Mouse (Mus musculus) midbrain, embryonic 11.5 days (tissue): ENCODE measurements around the gene Abhd18. TPM values are rescaled to one million over a fixed set of nuclear protein-coding genes. Genes with fewer than 3 reads are reported as not detected.

ENCODE experiments used
- ATAC-seq: fragments of 200-750 bp; cut with Nextera tagmentation; 2 replicates; pipeline ENCODE4 v1.8.0; 2017; ENCODE audit warnings: moderate TSS enrichment, moderate library complexity; ENCODE audit not compliant: low FRiP score
- DNase-seq: peaks from one replicate; pipeline ENCODE4 v3.0.0; 2015; ENCODE audit warnings: low spot score; ENCODE audit errors: missing footprints
- H3K27ac ChIP-seq: fragments of 300-500 bp; sonication (generic); 2 replicates; pipeline ENCODE4 v1.5.1; 2014; ENCODE audit warnings: low read depth, low read length
- H3K27me3 ChIP-seq: fragments of 300-500 bp; sonication (generic); 2 replicates; pipeline ENCODE4 v1.6.1; 2014; ENCODE audit warnings: mild to moderate bottlenecking, low read length, moderate library complexity, mixed read lengths; ENCODE audit not compliant: control insufficient read depth, insufficient read depth
- H3K36me3 ChIP-seq: fragments of 300-500 bp; sonication (generic); 2 replicates; pipeline ENCODE4 v1.6.1; 2014; ENCODE audit warnings: mild to moderate bottlenecking, low read length, moderate library complexity, mixed read lengths; ENCODE audit not compliant: control insufficient read depth, insufficient read depth
- H3K4me1 ChIP-seq: fragments of 300-500 bp; sonication (generic); 2 replicates; pipeline ENCODE4 v1.6.1; 2014; ENCODE audit warnings: low read length; ENCODE audit not compliant: control insufficient read depth, insufficient read depth
- H3K4me2 ChIP-seq: fragments of 300-500 bp; sonication (generic); 2 replicates; pipeline ENCODE4 v1.6.1; 2014; ENCODE audit warnings: mild to moderate bottlenecking, moderate library complexity
- H3K4me3 ChIP-seq: fragments of 300-500 bp; sonication (generic); 2 replicates; pipeline ENCODE4 v1.5.1; 2014; ENCODE audit warnings: low read depth, low read length
- H3K9ac ChIP-seq: fragments of 300-500 bp; sonication (generic); 2 replicates; pipeline ENCODE4 v1.6.1; 2014; ENCODE audit warnings: low read length
- H3K9me3 ChIP-seq: fragments of 300-500 bp; sonication (generic); 2 replicates; pipeline ENCODE4 v1.6.1; 2016; ENCODE audit warnings: low read length; ENCODE audit not compliant: control insufficient read depth
- WGBS: fragments of 180-500 bp; shearing (Covaris S2); extraction: QIAGEN DNeasy Blood & Tissue Kit; methylation state at CpG from one replicate; pipeline ENCODE4 v1.1.7; 2014; 5-methylcytosine and 5-hydroxymethylcytosine counted together
- polyA plus RNA-seq: library from polyadenylated mRNA; unstranded; fragments of >200 nt; fragmentation: Nextera tagmentation; extraction: Ambion mirVana; gene quantifications from 2 replicates; pipeline ENCODE4 v1.2.1, GENCODE M21; 2014

Abhd18 gene
- polyA plus RNA-seq, 1 experiment from 2014 or later, result 4.1 TPM

DNA sequence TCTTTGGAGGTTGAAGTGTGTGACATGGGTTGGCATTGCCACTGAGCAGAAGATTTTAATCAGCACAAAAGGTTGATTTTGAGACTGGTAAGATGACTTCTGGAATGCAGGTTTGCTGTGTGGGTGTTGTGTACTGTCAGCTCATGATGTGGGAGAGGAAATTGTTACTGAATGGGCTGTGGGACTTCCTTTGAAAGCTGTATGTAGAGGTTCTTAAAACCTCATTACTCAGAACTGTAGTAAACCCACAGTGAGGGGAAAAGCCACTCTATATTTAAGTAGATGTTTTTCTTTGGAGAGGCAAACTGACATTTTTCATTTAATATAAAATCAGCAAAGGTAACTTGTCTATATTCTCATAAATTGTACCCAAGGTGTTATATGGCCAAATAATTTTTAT lies 134.0 kb downstream of the Abhd18 start:
- Histone ChIP-seq H3K27me3 (no peaks in the 10 kb centered on the region), H3K4me3 (no peak overlapping the region), H3K9ac (no peak overlapping the region), H3K9me3 (no peaks in the 10 kb centered on the region), H3K4me2 (no peak overlapping the region), H3K4me1 (no peaks in the 10 kb centered on the region), H3K27ac (no peak overlapping the region), H3K36me3 (no peaks in the 10 kb centered on the region)
- ATAC-seq (no peak), DNase-seq (no peak)

DNA sequence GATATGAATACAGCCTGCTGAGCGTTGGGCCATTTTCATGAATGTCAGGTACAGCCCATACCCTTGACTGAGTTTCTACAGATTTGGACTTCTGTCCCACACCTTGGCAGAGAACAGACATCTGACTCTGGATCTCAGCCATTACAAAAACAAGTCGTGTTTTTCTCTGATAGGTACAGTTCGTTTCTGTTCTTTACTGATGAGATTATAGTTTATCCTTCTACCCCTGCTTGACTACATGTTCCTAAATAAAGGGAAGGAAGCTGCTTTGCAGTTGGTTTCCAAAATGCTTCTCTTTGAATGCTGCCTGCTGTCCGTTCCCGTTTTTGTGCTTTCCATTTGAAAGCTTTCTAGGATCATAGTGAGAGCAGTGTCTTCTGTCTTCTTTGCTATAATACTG lies 140.8 kb downstream of the Abhd18 start:
- no peaks in the 10 kb centered on the region for H3K36me3 ChIP-seq
- no peak overlapping the region for H3K27ac ChIP-seq
- ATAC-seq, result no peak
- no peak for DNase-seq
- H3K27me3 ChIP-seq, result no peaks in the 10 kb centered on the region
- no peaks in the 10 kb centered on the region for H3K4me1 ChIP-seq
- 82% methylated on average over 5 of the region's 5 CpGs for WGBS
- no peaks in the 10 kb centered on the region for H3K9me3 ChIP-seq
- no peak overlapping the region for H3K4me2 ChIP-seq
- no peak overlapping the region for H3K4me3 ChIP-seq
- H3K9ac ChIP-seq, result no peak overlapping the region

Other genes with a start within 250 kb of the Abhd18 start
- gene Slc25a31, start 138.1 kb upstream of the Abhd18 start, polyA plus RNA-seq, result 0.25 and 0.65 TPM in 2 replicates
- gene Hspa4l, start 102.5 kb upstream of the Abhd18 start, polyA plus RNA-seq, result 68.3 and 77.0 TPM in 2 replicates
- 63.6 and 72.8 TPM in 2 replicates for gene Plk4, start 47.0 kb upstream of the Abhd18 start, polyA plus RNA-seq
- gene Mfsd8, start 84 bp upstream of the Abhd18 start, polyA plus RNA-seq, result 6.6 and 9.5 TPM in 2 replicates
- gene 1700034I23Rik, start 55.6 kb downstream of the Abhd18 start, polyA plus RNA-seq, result 0.08 and 0.18 TPM in 2 replicates
- gene Larp1b, start 102.9 kb downstream of the Abhd18 start, polyA plus RNA-seq, result 2.4 TPM in 2 replicates
- gene Pgrmc2, start 236.1 kb downstream of the Abhd18 start, polyA plus RNA-seq, result 27.6 and 27.7 TPM in 2 replicates